Mouse (Mus musculus) ES-E14 (cell line): ENCODE data around the gene Fam92b.

Experiments used
- ZC3H11A ChIP-seq: IDR thresholded peaks from 2 replicates; pipeline ENCODE4 v1.6.1; 2012; ENCODE audit warnings: low read depth, mild to moderate bottlenecking, inconsistent platforms, low read length, borderline replicate concordance
- ZNF384 ChIP-seq: IDR thresholded peaks from 2 replicates; pipeline ENCODE4 v1.6.1; 2012; ENCODE audit warnings: low read depth, low read length, inconsistent platforms

GRCm38 (mm10) chr8:120216855-120217830 is 39.9 kb upstream of the Fam92b start:
- TF ChIP-seq ZC3H11A (no peak), ZNF384 (no peak)
